Mouse (Mus musculus) kidney, embryonic 16.5 days (tissue): Measurements from ENCODE around the gene Asb4. TPM values are rescaled to one million over a fixed set of nuclear protein-coding genes. Genes with fewer than 3 reads are reported as not detected.

Experiments
- ATAC-seq: fragments of 200-750 bp; cut with Nextera tagmentation; 2 replicates; pipeline ENCODE4 v1.8.0; 2017; ENCODE audit warnings: moderate TSS enrichment; ENCODE audit not compliant: low FRiP score, low TSS enrichment
- H3K27ac ChIP-seq: fragments of 300-500 bp; sonication (generic); 2 replicates; pipeline ENCODE4 v1.5.1; 2014; ENCODE audit warnings: low read length
- H3K27me3 ChIP-seq: fragments of 300-500 bp; sonication (generic); 2 replicates; pipeline ENCODE4 v1.6.1; 2014; ENCODE audit warnings: low read length, control low read depth, mixed read lengths; ENCODE audit not compliant: insufficient read depth
- H3K36me3 ChIP-seq: fragments of 300-500 bp; sonication (generic); 2 replicates; pipeline ENCODE4 v1.6.1; 2014; ENCODE audit warnings: low read length, control low read depth, mixed read lengths; ENCODE audit not compliant: insufficient read depth
- H3K4me1 ChIP-seq: fragments of 300-500 bp; sonication (generic); 2 replicates; pipeline ENCODE4 v1.6.1; 2014; ENCODE audit warnings: low read length, control low read depth, mixed read lengths; ENCODE audit not compliant: insufficient read depth
- H3K4me2 ChIP-seq: fragments of 300-500 bp; sonication (generic); replicated peaks from 2 replicates; pipeline ENCODE4 v1.6.1; 2014; ENCODE audit warnings: low read depth, low read length
- H3K4me3 ChIP-seq: fragments of 300-500 bp; sonication (generic); 2 replicates; pipeline ENCODE4 v1.5.1; 2014; ENCODE audit warnings: mild to moderate bottlenecking, low read length
- H3K9ac ChIP-seq: fragments of 300-500 bp; sonication (generic); replicated peaks from 2 replicates; pipeline ENCODE4 v1.6.1; 2014; ENCODE audit warnings: low read length
- H3K9me3 ChIP-seq: fragments of 300-500 bp; sonication (generic); 2 replicates; pipeline ENCODE4 v1.6.1; 2016; ENCODE audit warnings: low read length, control low read depth
- WGBS: fragments of 180-500 bp; shearing (Covaris S2); extraction: QIAGEN DNeasy Blood & Tissue Kit; methylation state at CpG from one replicate; pipeline ENCODE4 v1.1.7; 2014; 5-methylcytosine and 5-hydroxymethylcytosine counted together
- polyA plus RNA-seq: library from polyadenylated mRNA; unstranded; fragments of >200 nt; fragmentation: Nextera tagmentation; extraction: Ambion mirVana; gene quantifications from 2 replicates; pipeline ENCODE4 v1.2.1, GENCODE M21; 2015

The Asb4 gene
- polyA plus RNA-seq, 1 experiment from 2014 or later, result 23.4 TPM

- peak; percentile 88 for ATAC-seq
- no peak overlapping the region for H3K4me3 ChIP-seq
- 51% methylated on average over 6 of the region's 6 CpGs for WGBS
- H3K9ac ChIP-seq, result no peak overlapping the region
- no peaks in the 10 kb centered on the region for H3K4me1 ChIP-seq
- H3K36me3 ChIP-seq, result no peaks in the 10 kb centered on the region
- H3K4me2 ChIP-seq, result no peak overlapping the region
- H3K27me3 ChIP-seq, result no peaks in the 10 kb centered on the region
- H3K27ac ChIP-seq, result no peak overlapping the region
- no peaks in the 10 kb centered on the region for H3K9me3 ChIP-seq
These were observed 27.7 kb downstream of the Asb4 start for GRCm38 (mm10) chr6:5410697-5411391.

- 53% methylated on average over 8 of the region's 8 CpGs for WGBS
- H3K27ac ChIP-seq, result no peak overlapping the region
These were observed 30.1 kb downstream of the Asb4 start for GRCm38 (mm10) chr6:5413282-5413681.

GRCm38 (mm10) chr6:5421442-5421841, 38.3 kb downstream of the Asb4 start:
- WGBS, result 84% methylated on average over 2 of the region's 2 CpGs
- Histone ChIP-seq H3K27ac (no peak overlapping the region), H3K27me3 (no peaks in the 10 kb centered on the region), H3K4me2 (no peak overlapping the region), H3K9ac (no peak overlapping the region), H3K4me3 (no peak overlapping the region), H3K9me3 (no peaks in the 10 kb centered on the region), H3K4me1 (no peaks in the 10 kb centered on the region), H3K36me3 (no peaks in the 10 kb centered on the region)
- no peak for ATAC-seq

More at GRCm38 (mm10) chr6:5413282-5413681, 30.1 kb downstream of the Asb4 start:
- H3K4me2 ChIP-seq, result no peak overlapping the region
- H3K36me3 ChIP-seq, result no peaks in the 10 kb centered on the region
- no peak for ATAC-seq
- H3K4me3 ChIP-seq, result no peak overlapping the region
- no peaks in the 10 kb centered on the region for H3K4me1 ChIP-seq
- no peaks in the 10 kb centered on the region for H3K27me3 ChIP-seq
- H3K9ac ChIP-seq, result no peak overlapping the region
- no peaks in the 10 kb centered on the region for H3K9me3 ChIP-seq

GRCm38 (mm10) chr6:5422386-5422785, 39.2 kb downstream of the Asb4 start:
- no peak overlapping the region for H3K27ac ChIP-seq
- no peaks in the 10 kb centered on the region for H3K9me3 ChIP-seq
- no peaks in the 10 kb centered on the region for H3K36me3 ChIP-seq
- H3K4me2 ChIP-seq, result no peak overlapping the region
- H3K4me1 ChIP-seq, result no peaks in the 10 kb centered on the region
- no peak overlapping the region for H3K4me3 ChIP-seq
- WGBS, result 92% methylated on average over 3 of the region's 3 CpGs
- no peaks in the 10 kb centered on the region for H3K27me3 ChIP-seq
- H3K9ac ChIP-seq, result no peak overlapping the region
- ATAC-seq, result no peak

GRCm38 (mm10) chr6:5423594-5423993, 40.4 kb downstream of the Asb4 start:
- Histone ChIP-seq H3K9ac (no peak overlapping the region), H3K4me3 (no peak overlapping the region), H3K27ac (no peak overlapping the region), H3K4me2 (no peak overlapping the region), H3K9me3 (no peaks in the 10 kb centered on the region), H3K27me3 (no peaks in the 10 kb centered on the region), H3K4me1 (no peaks in the 10 kb centered on the region), H3K36me3 (no peaks in the 10 kb centered on the region)
- no peak for ATAC-seq
- 86% methylated on average over 15 of the region's 15 CpGs for WGBS

- Histone ChIP-seq H3K36me3 (no peaks in the 10 kb centered on the region), H3K4me3 (no peak overlapping the region), H3K9ac (no peak overlapping the region), H3K4me1 (no peaks in the 10 kb centered on the region), H3K4me2 (no peak overlapping the region), H3K27ac (no peak overlapping the region), H3K9me3 (no peaks in the 10 kb centered on the region), H3K27me3 (no peaks in the 10 kb centered on the region)
- 88% methylated on average over 2 of the region's 2 CpGs for WGBS
- no peak for ATAC-seq
These were observed 43.8 kb downstream of the Asb4 start for GRCm38 (mm10) chr6:5427033-5427432.

- Histone ChIP-seq H3K4me1 (no peaks in the 10 kb centered on the region), H3K4me2 (no peak overlapping the region), H3K9ac (no peak overlapping the region), H3K9me3 (no peaks in the 10 kb centered on the region), H3K36me3 (no peaks in the 10 kb centered on the region), H3K27ac (no peak overlapping the region), H3K27me3 (no peaks in the 10 kb centered on the region), H3K4me3 (no peak overlapping the region)
- no peak for ATAC-seq
- WGBS, result 82% methylated on average over 4 of the region's 4 CpGs
These were observed 46.4 kb downstream of the Asb4 start for GRCm38 (mm10) chr6:5429562-5429961.

GRCm38 (mm10) chr6:5429982-5430550, 46.9 kb downstream of the Asb4 start:
- H3K27me3 ChIP-seq, result no peaks in the 10 kb centered on the region
- no peak overlapping the region for H3K4me2 ChIP-seq
- no peak for ATAC-seq
- 86% methylated on average over 4 of the region's 4 CpGs for WGBS
- no peaks in the 10 kb centered on the region for H3K4me1 ChIP-seq
- no peak overlapping the region for H3K4me3 ChIP-seq
- H3K9me3 ChIP-seq, result no peaks in the 10 kb centered on the region
- H3K9ac ChIP-seq, result no peak overlapping the region
- no peaks in the 10 kb centered on the region for H3K36me3 ChIP-seq
- no peak overlapping the region for H3K27ac ChIP-seq

- no peak overlapping the region for H3K27ac ChIP-seq
- H3K4me3 ChIP-seq, result no peak overlapping the region
- H3K9ac ChIP-seq, result no peak overlapping the region
- H3K36me3 ChIP-seq, result no peaks in the 10 kb centered on the region
- H3K9me3 ChIP-seq, result no peaks in the 10 kb centered on the region
- H3K4me1 ChIP-seq, result no peaks in the 10 kb centered on the region
- no peak for ATAC-seq
- 88% methylated on average over 2 of the region's 2 CpGs for WGBS
- H3K4me2 ChIP-seq, result no peak overlapping the region
- H3K27me3 ChIP-seq, result no peaks in the 10 kb centered on the region
These were observed 50.7 kb downstream of the Asb4 start for GRCm38 (mm10) chr6:5433887-5434286.

GRCm38 (mm10) chr6:5437757-5438156, 54.6 kb downstream of the Asb4 start:
- H3K27me3 ChIP-seq, result no peaks in the 10 kb centered on the region
- H3K9me3 ChIP-seq, result no peaks in the 10 kb centered on the region
- 33% methylated on average over 4 of the region's 4 CpGs for WGBS
- no peak overlapping the region for H3K4me3 ChIP-seq
- peaks cover 5% of the 10 kb centered on the region; the same call in 1 of the 2 replicates for H3K4me1 ChIP-seq
- no peak for ATAC-seq
- no peak overlapping the region for H3K9ac ChIP-seq
- H3K27ac ChIP-seq, result no peak overlapping the region
- no peaks in the 10 kb centered on the region for H3K36me3 ChIP-seq
- H3K4me2 ChIP-seq, result no peak overlapping the region
